Mouse (Mus musculus) mouse trophoblast stem cell (cell line): Measurements from ENCODE around the gene Ankrd9.

Experiments used
- in situ Hi-C, 2 experiments: fragments of 300-500 bp; cut with MseI, MboI; formaldehyde crosslinking; loops; 2 replicates in 1 of 2; 3 replicates in 1 of 2; pipeline ENCODE4 v1.15.1; 2025

Ankrd9 gene

DNA sequence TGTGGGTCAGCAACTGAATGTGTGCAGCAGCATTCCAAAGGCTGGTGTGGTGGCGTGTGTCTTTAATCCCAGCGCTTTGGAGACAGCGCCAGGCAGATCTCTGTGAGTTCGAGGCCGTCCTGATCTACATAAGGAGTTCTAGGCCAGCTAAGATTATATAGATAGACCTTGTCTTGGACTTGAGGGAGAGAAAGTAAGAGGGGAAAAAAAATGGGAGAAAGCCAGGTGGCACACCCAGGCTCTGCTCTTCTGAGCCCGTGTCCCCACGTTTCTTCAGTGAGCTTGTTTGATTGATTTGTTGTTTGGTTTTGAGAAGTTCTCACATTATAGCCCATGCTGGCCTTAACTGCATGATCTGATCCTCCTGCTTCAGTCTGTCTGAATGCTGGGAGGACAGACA lies 11.7 kb upstream of the Ankrd9 start:
- in situ Hi-C loops, result no loop called here

DNA sequence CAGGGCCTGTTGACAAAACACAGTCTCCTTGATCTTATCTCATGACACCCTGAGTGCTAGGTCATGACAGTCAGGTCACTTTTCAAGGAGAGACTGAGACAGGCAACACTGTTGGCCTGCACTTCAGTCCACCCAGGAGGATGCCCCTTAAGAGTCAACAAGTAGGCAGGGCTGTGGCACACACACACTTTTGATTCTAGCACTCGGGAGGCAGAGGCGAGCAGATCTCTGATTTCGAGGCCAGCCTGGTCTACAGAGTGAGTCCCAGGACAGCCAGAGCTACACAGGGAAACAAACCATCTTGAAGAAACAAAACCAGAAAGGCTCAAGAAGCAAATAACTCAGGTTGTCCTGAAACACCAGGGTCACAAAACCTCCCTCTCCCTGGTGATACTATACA lies 10.6 kb upstream of the Ankrd9 start:
- in situ Hi-C loops, result no loop called here

DNA sequence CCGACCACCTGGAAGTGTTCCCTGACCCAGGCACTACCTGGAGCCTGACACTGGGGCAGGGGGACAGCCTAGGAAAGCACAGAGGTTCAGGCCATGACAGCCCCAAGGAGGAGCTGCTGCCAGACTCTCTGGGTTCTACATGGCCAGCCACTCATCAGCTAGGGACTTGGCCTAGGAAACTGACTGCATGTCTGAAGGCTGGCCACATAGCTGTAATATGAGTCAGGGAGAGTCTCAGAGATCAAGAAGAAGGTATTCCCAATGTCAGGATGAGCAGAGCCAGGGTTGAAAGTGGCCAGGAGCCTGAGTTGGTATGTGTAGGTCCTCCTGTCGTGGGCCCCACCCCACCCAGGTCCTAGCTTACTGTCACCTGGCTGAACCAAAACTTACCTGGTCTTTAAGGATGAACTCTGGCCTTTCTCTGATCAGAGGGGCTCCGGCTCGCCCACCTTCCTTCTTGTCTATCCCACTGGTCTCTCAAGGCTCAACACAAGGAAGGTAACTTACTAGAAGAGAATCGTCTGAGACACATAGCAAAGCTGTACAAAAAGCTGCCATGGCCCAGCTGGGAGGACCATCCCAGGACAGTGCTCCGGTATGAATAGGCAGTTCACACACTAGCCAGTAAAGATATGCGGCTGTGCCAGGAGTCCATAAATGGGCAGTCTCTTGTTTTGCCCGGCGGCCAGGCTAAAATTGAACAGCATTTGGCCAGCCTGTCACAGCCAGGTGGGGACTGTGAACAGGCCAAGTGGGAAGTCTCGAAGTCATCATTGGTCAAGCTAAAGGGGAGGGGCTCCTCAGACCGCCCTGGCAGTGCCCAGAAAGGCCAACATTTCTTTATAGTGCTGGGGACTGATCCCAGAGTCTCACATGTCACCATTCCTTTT lies 7.9 kb upstream of the Ankrd9 start:
- in situ Hi-C loops, result no loop called here

DNA sequence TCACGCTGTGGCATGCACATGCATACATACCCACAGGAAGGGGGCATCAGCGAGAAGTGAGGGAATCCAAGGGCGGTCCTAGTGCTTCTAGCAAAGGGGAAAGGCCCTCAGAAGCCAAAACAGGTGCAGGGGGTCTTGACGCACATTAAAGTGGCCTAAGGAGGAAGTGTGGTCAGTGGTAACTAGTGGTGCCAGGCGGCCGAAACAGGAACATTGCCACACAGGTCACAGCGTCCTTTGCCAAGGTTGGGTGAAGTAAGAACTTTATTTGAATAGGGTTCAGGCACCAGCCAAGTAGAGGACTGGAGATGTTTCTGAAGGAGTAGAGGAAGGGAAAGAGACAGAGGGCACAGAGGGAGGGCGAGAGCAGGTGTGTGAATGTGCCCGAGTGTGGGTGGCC lies 6.3 kb upstream of the Ankrd9 start:
- in situ Hi-C loops, result no loop called here

DNA sequence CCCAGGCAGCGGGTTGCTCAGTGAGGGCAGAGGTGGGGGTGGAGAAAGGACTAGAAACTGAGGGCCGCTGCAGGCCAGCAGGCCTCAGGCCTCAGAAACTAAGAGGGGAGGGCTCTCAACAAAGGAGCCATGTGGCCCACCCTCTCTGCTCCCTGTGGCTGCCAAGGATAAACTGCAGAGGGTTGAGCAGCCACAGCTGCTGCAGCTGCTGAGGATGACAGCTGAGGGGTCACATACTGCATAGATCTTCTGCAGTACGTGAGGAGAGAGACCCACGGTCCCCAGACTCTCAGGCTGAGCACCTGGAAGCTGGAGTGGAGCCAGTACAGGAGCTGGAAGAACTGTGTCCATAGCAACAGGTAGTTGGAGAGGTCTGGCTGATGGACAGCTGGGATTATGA lies 5.8 kb upstream of the Ankrd9 start:
- in situ Hi-C loops, result loop anchor here in 1 of 2 experiments (5.0 kb wide), 1 partner anchor 42 kb away; no protein-coding TSS in a partner anchor

DNA sequence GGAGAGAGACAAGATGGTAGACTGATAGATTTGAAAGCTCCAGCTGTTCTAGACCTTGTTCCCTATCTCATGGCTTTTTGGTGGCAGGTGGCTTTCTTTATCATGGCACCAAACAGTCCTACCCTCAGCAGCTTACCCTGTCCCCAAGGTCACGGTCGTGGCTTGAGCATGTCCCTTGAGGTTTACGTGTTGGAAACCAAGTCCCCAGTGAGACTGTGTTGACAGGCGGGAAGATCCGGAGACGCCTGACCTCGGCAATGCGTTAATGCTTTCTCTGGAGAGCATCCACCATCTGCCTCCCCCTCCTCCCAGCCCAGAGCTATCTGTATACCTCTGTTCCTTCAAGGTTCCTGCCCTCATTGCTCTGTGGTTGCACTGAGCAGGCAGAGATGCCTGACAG lies 4.9 kb upstream of the Ankrd9 start:
- in situ Hi-C loops, result loop anchor here in 1 of 2 experiments (5.0 kb wide), 1 partner anchor 41 kb away; no protein-coding TSS in a partner anchor

DNA sequence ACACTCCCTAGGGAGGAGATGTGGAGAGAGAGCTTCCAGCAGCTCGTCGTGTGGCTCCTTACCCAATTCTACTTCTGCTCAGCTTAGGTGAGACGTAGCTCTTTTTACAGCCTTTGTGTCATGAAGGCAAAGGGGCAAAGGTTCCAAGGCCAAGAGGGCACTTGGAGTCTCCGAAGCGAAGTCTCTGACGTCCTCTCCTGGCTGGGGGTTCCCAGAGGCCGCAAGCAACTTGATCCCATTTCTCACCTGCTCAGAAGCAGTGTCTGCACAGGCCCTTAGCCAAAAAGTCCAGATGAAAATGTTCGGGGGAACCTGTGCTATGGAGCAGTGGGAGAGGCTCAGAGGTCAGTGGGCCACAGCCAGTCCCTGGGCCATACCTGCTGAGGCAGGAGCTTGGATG lies 4.2 kb upstream of the Ankrd9 start:
- in situ Hi-C loops, result loop anchor here in 1 of 2 experiments (5.0 kb wide), 1 partner anchor 41 kb away; no protein-coding TSS in a partner anchor

DNA sequence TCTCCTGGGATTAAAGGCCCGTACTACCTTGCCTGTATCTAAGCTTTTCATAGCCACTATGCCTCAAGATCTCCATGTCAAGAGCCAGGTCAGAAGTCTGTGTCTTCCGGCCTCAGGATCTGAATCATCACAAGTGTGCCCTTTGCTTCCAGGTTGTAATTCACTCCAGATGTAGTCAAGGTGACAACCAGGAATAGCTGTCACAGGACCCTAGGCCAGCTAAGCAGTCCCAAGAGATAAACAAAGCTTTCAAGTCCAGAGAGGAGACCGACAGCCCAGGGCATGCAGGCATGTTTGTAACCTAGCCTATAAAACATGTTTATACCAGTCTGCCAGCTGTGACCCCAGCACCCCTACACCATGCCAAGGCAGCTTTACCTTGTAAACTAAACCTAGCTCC lies 2.9 kb upstream of the Ankrd9 start:
- in situ Hi-C loops, result loop anchor here in 1 of 2 experiments (5.0 kb wide), 1 partner anchor 39 kb away; no protein-coding TSS in a partner anchor

DNA sequence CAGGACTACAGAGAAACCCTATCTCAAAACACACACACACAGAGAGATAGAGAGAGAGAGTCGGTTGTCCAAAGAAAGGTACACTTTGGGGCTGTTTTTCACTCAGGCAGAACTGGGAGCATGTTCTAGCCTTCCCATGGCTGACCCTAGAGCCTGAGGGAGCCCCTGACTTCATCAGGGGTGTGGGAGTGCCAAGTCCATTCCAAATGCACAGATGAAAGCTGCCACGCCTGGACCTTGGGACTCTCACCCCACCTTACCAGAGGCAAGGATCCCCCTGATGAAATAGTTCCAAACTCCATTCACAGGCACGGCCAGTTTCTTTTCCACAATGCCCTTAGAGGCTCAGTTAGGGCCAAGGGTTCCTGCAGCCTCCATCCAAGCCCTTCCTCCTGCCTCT lies 968 bp upstream of the Ankrd9 start:
- in situ Hi-C loops, result loop anchor here in 1 of 2 experiments (5.0 kb wide), 1 partner anchor 38 kb away; no protein-coding TSS in a partner anchor

DNA sequence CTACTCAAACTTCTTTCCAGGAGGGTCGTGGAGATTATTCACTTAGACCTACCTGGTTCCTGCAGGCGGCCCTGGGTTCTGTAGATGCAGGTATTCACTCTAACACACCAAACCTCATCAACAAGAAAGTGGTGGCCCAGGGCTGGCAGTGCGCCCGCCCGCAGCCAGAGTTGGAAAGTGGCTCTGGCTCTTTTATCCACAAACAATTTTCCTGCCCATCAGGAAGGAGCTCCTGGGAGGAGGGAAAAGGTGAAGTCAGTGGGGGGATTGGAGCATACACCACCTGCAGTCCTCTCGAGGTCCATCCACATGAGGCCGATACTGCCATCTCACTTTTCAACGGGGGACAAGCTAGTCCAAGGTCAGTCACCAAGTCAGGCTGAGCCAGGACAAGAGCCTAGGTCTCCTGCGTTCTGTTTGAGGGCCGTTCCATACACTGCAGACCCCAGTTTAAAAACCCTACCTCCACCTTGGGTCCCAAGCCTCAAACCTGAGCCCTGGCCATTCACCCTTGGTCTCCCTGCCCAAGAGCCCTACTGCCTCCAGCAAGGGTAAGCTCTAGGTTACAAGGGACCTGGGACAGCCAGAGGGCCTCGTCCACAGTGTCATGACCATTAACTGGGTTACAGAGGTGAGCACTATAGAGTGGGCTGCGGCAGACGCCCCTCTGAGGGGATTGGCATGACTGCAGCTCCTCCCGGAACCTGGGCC lies 789 bp downstream of the Ankrd9 start:
- in situ Hi-C loops, result no loop called here

DNA sequence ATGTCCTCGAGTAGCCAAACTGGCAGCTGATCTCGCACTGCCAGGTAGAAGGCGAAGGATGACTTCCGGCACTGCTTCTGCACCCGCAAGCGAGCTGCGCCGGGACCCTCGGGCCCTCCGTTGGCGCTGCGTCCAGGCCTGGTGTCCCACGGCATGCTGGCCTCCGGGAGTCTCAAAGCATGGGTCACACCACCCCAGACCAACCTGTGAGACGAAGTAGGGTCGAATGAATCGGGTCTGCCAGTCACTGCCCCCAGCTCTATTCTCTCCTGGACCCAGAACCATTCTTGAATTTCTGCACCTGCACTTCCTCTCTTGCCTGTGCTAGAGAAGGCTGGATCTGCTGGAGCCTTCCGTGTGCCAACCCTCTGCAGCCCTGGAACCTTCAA lies 1.5 kb downstream of the Ankrd9 start:
- in situ Hi-C loops, result no loop called here

DNA sequence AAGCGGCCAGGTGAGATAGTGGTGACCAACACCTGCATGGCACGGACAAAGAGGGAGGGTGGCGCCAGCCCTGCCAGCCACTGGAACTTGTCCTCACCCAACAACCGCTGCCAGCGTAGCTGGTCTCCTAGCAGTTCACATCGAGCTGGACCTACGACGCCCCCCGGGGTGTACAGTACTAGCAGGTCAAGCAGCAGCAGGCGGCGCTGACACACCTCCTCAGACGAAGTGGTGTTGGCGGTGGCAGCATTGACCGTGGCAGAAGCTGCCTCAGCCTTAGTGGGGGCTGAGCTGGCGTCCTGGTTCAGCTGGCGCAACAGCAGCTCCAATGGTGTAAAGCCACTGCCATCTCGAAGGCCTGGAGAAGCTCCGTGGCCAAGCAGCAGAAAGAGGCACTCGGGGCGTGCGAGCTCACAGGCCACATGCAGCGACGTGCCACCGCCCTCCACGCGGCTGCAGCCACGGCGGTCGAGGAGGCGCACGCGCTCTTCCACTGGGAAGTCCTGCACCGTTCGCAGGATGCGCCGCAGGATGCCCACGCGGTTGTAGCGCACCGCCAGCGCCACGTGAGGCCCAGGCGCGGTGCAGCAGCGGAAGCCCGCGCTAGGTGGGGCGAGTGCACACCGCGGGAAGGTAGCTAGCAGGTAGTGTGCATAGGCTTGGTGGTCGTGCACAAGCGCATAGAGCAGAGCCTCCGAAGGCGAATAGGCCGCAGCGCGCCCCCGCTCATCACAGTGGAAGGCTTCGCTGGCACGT lies 2.1 kb downstream of the Ankrd9 start:
- in situ Hi-C loops, result no loop called here

DNA sequence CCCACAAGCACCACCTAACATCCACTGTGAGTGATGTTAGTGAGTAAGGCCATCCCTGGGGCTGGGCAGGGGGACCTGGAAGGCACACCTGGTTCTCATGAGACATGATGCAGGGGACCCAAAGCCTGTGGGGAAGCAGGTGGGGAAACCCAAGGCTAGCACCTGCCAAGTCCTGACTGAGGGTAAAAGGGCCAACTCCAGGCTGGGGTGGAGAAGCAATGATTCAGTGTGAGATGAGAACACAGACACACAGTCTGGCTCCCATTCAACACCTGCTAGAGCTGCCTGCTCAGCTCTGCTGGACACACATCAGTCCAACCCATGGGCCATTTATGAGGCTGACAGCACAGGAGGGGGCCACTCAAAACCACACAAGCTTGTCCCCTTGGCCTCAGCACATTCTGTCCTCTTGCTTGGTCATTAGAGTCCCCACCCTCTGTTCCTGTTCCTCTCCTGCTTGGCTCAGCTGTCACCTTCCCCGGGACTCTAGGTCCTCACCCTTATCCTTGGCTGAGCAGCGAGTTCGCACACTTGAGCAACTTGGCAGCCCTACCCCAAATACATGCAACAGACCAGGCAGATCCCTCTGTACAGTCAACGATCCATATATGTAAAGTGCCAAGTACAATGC lies 2.9 kb downstream of the Ankrd9 start:
- in situ Hi-C loops, result no loop called here

DNA sequence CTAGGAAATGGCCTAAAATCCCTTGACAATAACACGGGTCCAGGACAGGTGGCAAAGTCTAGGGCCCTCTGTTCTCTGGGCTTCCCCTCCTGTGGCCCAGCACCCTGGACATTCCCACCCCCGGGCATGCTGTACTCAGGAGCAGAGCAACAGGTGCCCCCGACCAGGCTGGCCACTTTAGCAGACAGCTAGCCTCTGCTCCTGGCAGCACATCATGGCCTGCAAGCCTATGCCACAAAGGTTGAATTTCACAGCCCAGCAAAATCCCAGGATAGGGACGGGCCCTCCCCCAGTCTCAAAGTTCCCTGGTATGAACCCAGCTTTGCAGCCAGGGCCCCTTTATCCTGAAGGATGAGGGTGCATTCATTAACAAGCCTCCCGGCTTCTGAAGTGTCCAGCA lies 3.5 kb downstream of the Ankrd9 start:
- in situ Hi-C loops, result no loop called here

DNA sequence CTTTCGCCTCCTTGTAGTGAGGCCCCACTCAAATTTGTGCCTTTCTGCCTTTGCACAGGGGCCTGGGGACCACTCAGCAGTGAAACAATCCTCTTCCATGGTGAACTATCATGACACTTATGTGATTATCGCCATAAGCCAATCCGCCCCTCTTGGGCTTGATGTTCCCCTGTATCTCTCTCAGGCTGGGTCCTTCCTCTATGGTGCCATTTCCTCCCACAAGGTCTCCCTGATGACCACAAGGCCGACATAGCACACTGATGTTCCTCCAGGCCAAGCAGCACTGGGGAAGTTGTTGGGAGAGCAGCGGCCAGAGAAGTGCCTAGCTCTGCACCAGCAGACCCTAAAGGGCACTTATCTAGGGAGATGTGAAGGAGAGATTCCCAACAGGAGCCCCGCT lies 4.1 kb downstream of the Ankrd9 start:
- in situ Hi-C loops, result no loop called here

DNA sequence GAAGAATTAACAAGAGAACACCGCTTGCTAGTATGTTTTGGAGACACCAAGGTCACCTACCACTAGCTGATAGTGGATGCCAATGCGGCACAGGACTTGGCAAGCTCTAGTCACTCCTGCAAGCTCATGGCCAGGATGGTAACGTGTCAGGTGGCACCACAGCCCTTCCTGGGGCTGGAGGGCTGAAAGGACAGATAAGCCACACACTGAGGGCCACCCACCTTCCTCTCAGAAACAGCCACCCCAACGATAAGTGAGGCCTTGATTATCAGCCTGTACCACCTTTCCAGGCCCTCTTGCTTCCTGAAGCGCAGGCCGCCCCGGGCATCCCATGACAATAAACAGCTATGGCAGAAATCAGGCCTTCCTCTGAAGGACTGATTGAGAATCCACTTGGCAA lies 4.5 kb downstream of the Ankrd9 start:
- in situ Hi-C loops, result no loop called here

DNA sequence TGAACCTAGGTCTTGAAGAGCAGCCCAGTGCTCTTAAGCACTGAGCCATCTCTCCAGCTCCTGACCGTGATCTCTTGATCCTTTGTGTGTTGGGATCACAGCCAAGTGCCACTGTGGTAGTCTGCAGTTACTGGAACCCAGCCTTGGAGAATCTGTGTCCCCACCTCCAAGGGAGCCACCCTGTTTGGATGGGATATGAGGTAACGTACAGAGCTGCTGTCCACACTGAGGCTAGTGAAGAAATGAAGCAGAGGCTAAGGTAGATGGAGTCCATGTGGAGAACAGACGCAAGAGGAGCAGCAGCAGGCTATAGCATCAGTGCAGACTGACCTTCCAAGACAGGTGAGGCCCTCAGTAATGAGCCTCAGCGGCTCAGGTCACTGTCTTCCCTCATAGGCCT lies 5.0 kb downstream of the Ankrd9 start:
- in situ Hi-C loops, result no loop called here

DNA sequence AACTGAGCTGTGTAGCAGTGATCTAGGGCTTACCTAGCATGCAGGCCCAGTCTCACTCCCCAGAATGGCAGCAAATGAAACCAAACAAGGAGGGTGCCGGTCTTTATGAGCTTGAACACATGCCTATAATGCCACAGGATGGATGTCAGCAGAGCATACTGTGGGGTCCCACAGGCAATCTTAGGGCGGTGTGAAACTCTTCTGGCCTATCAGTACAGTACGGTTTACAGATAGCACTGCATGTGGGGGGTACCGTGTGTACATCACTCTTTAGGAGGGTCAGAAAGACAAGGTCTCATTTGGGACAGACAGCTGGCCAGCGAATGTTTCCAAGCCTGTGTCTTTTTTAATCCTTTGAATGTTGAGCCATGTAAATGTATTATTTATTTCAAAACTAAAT lies 6.9 kb downstream of the Ankrd9 start:
- in situ Hi-C loops, result no loop called here

DNA sequence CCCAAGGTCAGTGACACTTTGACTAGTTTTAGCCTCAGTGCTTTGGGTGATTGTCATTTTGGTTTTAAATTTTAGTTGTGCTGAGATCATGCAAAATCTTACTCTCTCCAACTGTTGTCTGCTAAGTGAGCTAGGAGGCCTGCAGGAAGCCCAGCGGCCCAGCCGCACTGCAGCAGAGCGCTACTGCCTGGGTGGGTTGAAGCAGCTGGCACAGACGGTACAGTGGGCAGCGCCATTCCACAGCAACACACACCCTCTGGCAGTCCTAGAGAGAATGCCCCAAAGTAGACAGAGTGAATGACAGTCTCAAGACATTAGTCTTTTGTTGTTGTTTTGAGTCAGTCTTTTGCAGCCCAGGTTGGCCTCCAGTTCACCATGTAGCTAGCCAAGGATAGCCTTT lies 8.4 kb downstream of the Ankrd9 start:
- in situ Hi-C loops, result no loop called here

DNA sequence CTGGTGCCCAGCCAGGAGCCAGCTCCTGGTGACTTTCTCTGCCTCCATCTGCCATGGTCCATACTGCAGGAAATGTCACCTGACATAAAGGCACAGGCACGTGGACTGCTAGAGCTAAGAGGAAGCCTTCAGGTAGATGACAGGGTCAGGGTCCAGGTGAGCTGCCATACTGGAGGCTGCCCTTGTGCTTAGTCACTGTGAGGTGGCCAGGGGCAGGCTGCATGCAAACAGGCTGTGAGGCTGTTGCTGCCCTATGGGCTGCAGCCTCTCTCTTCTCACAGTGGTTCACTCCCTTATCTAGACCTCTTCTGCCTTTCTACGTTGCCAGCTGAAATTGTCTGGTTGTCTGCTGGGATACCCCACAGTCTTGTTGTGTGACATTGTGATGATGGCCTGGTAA lies 11.7 kb downstream of the Ankrd9 start:
- in situ Hi-C loops, result no loop called here

DNA sequence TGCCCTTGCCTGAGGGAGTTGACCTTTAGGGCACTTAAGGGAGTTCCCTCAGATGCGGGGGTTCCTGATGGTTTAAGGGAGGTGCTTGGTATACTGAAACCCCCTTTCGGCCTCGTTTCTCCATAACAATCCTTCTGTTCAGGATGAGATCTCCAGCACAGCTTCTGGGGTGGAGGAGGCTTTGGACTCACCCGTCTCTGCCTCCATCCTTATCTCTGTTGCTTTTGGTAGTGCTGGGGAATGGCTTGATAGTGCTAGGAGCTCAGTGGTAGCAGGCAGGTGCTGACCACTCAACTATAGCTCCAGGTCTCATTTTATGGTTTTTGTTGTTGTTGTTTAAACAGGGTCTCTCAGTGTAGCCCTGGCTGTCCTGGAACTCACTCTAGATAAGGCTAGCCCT lies 12.8 kb downstream of the Ankrd9 start:
- in situ Hi-C loops, result no loop called here

DNA sequence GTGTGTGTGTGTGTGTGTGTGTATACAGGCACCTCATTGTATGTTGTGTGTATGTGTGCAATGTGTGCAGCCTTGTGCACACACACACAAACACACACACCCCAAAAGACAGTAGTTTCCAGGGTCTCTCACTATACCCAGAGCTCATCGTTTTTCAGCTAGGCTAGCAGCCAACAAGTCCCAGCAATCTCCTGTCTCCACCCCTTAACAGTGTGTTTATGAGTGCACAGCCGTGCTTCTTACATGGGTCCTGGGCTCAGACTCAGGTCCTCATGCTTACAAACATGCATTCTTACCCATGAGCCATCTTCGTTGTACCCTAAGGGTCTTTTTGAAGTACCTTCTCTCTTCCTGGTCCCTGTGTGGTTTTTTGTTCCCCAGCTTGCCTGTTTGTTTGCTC lies 13.3 kb downstream of the Ankrd9 start:
- in situ Hi-C loops, result no loop called here
